Mouse (Mus musculus): ENCODE data around the gene Tmem268. TPM values are rescaled to one million over a fixed set of nuclear protein-coding genes. Genes with fewer than 3 reads are reported as not detected.

Tmem268 gene
- polyA plus RNA-seq, 1 experiment from 2014 or later = 6.2 TPM

DNA sequence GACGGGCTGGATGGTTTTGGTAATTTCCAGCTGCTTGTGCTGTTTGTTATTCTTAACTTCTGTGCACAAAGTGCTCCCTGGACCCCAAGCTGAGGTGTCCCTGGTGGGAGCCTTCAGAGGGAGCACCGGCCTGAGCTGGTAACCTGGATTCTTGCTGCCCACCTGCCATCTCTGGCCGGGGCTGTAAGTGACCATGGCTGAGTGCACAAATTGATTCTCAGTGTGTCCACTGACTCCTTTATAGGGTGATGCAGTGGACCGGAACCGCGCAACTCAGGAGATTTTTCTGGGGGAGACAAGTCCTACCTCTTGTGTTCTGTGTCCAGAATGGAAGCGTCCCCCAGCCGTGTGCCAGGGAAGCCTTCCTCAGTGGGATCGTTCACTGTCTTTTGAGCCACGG, 26.6 kb downstream of the Tmem268 start:
- 80% methylated on average over 10 of the region's 10 CpGs for WGBS
- Histone ChIP-seq H3K27me3 (ENCODE audit: control insufficient read depth, insufficient read depth, low read length) (no peaks in the 10 kb centered on the region), H3K27ac (ENCODE audit: low read depth, low read length) (no peak overlapping the region), H3K4me2 (no peak overlapping the region), H3K4me1 (ENCODE audit: control insufficient read depth, insufficient read depth, low read length) (peaks cover 3% of the 10 kb centered on the region), H3K9ac (ENCODE audit: low read length) (no peak overlapping the region), H3K4me3 (ENCODE audit: low read depth, low read length) (no peak overlapping the region), H3K36me3 (ENCODE audit: control insufficient read depth, insufficient read depth, low read length) (no peaks in the 10 kb centered on the region), H3K9me3 (ENCODE audit: control insufficient read depth, low read length) (no peaks in the 10 kb centered on the region)
- ATAC-seq (ENCODE audit: low FRiP score) (no peak), DNase-seq (ENCODE audit: low spot score, missing footprints) (no peak)

DNA sequence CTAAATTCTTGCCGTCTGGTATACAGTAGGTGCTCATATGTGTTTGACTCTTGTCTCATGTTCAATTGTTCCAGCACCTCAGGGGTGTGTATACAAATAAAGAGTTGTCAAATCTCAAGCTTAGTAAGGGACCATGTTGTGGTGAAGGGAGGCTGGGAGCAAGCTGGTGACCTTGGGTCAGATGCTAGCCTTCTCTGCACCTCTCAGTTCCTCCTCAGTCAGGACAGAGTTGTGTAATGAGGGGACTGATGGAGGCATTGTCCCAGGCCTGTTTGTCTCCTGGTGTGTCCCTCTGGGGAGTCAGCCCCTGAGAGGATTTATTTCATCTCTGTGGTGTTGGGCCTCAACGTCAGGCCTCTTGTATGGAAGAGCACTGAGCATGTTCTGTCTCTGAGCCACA, 27.7 kb downstream of the Tmem268 start:
- H3K9ac ChIP-seq (ENCODE audit: low read length) = no peak overlapping the region
- H3K4me2 ChIP-seq = no peak overlapping the region
- no peaks in the 10 kb centered on the region for H3K4me1 ChIP-seq (ENCODE audit: control insufficient read depth, insufficient read depth, low read length)
- H3K4me3 ChIP-seq (ENCODE audit: low read depth, low read length) = no peak overlapping the region
- H3K36me3 ChIP-seq (ENCODE audit: control insufficient read depth, insufficient read depth, low read length) = no peaks in the 10 kb centered on the region
- no peaks in the 10 kb centered on the region for H3K27me3 ChIP-seq (ENCODE audit: control insufficient read depth, insufficient read depth, low read length)
- WGBS = 75% methylated on average over 2 of the region's 2 CpGs
- ATAC-seq (ENCODE audit: low FRiP score) = no peak
- DNase-seq (ENCODE audit: low spot score, missing footprints) = no peak
- H3K27ac ChIP-seq (ENCODE audit: low read depth, low read length) = no peak overlapping the region
- no peaks in the 10 kb centered on the region for H3K9me3 ChIP-seq (ENCODE audit: control insufficient read depth, low read length)

DNA sequence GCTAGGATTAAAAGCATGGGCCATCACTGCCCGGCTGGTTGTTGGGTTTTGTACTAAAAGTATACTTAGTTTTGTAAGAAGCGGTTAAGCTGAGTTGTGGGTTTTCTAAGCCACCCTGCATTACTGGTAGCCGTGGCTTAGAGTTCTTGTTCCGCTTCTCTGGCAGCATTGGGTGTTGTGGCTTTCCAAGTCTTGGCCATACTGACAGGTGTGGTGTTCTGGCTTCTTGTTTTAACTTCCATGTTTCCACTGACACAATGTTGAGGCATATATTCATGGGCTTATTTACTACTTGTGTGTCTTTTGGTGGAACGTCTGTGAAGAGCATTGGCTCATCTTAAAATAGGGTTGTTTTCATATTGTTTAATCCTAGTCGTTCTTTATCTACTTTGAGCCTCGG, 31.4 kb downstream of the Tmem268 start:
- no peak overlapping the region for H3K4me3 ChIP-seq (ENCODE audit: low read depth, low read length)
- ATAC-seq (ENCODE audit: low FRiP score) (no peak), DNase-seq (ENCODE audit: low spot score, missing footprints) (no peak)
- H3K27me3 ChIP-seq (ENCODE audit: control insufficient read depth, insufficient read depth, low read length) = no peaks in the 10 kb centered on the region
- H3K27ac ChIP-seq (ENCODE audit: low read depth, low read length) = no peak overlapping the region
- H3K36me3 ChIP-seq (ENCODE audit: control insufficient read depth, insufficient read depth, low read length) = no peaks in the 10 kb centered on the region
- no peak overlapping the region for H3K9ac ChIP-seq (ENCODE audit: low read length)
- H3K9me3 ChIP-seq (ENCODE audit: control insufficient read depth, low read length) = no peaks in the 10 kb centered on the region
- WGBS = 86% methylated on average over 7 of the region's 7 CpGs
- no peaks in the 10 kb centered on the region for H3K4me1 ChIP-seq (ENCODE audit: control insufficient read depth, insufficient read depth, low read length)
- no peak overlapping the region for H3K4me2 ChIP-seq

DNA sequence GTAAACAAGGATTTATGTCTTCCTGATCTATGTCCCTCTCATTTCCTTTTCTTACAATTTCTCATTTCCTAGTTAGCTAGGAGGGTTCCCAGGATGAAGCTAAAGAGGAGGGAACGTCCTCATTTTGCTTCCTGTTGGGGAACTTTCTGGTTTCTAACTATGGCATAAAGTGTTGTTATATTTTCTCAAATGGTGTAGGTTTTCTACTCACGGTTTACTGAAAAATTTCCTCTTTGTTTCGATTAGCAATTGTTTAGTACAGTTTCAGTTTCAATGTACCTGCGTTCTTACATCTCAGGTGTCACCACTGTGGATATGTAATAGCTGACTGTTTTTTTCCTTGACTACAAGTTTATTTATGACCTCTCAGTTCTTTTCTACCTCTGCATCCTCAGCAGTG, 32.0 kb downstream of the Tmem268 start:
- no peak overlapping the region for H3K27ac ChIP-seq (ENCODE audit: low read depth, low read length)
- H3K4me1 ChIP-seq (ENCODE audit: control insufficient read depth, insufficient read depth, low read length) = no peaks in the 10 kb centered on the region
- no peak overlapping the region for H3K4me3 ChIP-seq (ENCODE audit: low read depth, low read length)
- no peak overlapping the region for H3K4me2 ChIP-seq
- H3K27me3 ChIP-seq (ENCODE audit: control insufficient read depth, insufficient read depth, low read length) = no peaks in the 10 kb centered on the region
- H3K36me3 ChIP-seq (ENCODE audit: control insufficient read depth, insufficient read depth, low read length) = no peaks in the 10 kb centered on the region
- no peaks in the 10 kb centered on the region for H3K9me3 ChIP-seq (ENCODE audit: control insufficient read depth, low read length)
- no peak for DNase-seq (ENCODE audit: low spot score, missing footprints)
- 93% methylated on average over 4 of the region's 4 CpGs for WGBS
- H3K9ac ChIP-seq (ENCODE audit: low read length) = no peak overlapping the region
- ATAC-seq (ENCODE audit: low FRiP score) = no peak

DNA sequence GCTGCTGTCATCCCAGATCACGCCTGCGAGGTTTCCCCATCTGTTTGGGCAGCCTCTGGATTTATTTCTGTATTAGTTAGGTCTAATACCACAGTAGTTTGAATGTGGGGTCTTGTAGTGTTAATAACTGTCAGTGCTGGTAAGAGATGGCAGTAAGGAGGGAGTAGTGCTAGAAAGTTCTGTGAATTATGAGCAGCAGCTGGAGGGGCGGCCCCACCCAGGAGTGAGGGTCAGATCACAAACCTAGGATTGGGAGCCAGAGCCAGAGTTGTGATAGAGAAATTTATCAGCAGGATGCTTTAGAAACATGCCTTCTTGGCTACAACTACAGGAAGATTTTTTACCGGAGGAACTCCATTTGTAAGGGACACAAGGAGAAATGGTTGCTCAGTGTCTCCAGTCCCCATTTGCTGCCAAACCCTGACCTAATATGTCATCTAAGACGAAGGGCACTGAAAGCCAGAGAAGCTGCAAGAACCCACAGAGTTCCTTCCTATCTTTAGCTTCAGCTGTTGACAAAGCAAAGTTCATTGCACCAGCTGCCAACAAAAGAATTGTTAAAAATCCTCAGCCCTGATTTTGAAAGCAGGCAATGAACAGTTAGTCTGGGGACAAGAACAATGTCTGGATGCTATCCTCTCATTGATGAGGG, 36.0 kb downstream of the Tmem268 start:
- Histone ChIP-seq H3K9ac (ENCODE audit: low read length) (no peak overlapping the region), H3K36me3 (ENCODE audit: control insufficient read depth, insufficient read depth, low read length) (no peaks in the 10 kb centered on the region), H3K27ac (ENCODE audit: low read depth, low read length) (no peak overlapping the region), H3K4me1 (ENCODE audit: control insufficient read depth, insufficient read depth, low read length) (no peaks in the 10 kb centered on the region), H3K9me3 (ENCODE audit: control insufficient read depth, low read length) (no peaks in the 10 kb centered on the region), H3K27me3 (ENCODE audit: control insufficient read depth, insufficient read depth, low read length) (no peaks in the 10 kb centered on the region), H3K4me3 (ENCODE audit: low read depth, low read length) (no peak overlapping the region), H3K4me2 (no peak overlapping the region)
- ATAC-seq (ENCODE audit: low FRiP score) = no peak
- no peak for DNase-seq (ENCODE audit: low spot score, missing footprints)
- 85% methylated on average over 5 of the region's 5 CpGs for WGBS

GRCm38 (mm10) chr4:63595259-63595658, 36.7 kb downstream of the Tmem268 start:
- ATAC-seq (ENCODE audit: low FRiP score) = no peak

GRCm38 (mm10) chr4:63596010-63596409, 37.4 kb downstream of the Tmem268 start:
- Histone ChIP-seq H3K27me3 (ENCODE audit: control insufficient read depth, insufficient read depth, low read length) (no peaks in the 10 kb centered on the region), H3K36me3 (ENCODE audit: control insufficient read depth, insufficient read depth, low read length) (no peaks in the 10 kb centered on the region), H3K27ac (ENCODE audit: low read depth, low read length) (no peak overlapping the region), H3K9me3 (ENCODE audit: control insufficient read depth, low read length) (no peaks in the 10 kb centered on the region), H3K4me2 (no peak overlapping the region), H3K4me3 (ENCODE audit: low read depth, low read length) (no peak overlapping the region), H3K4me1 (ENCODE audit: control insufficient read depth, insufficient read depth, low read length) (no peaks in the 10 kb centered on the region), H3K9ac (ENCODE audit: low read length) (no peak overlapping the region)
- ATAC-seq (ENCODE audit: low FRiP score) = no peak
- WGBS = 92% methylated on average over 4 of the region's 4 CpGs
- DNase-seq (ENCODE audit: low spot score, missing footprints) = no peak

More at GRCm38 (mm10) chr4:63595259-63595658, 36.7 kb downstream of the Tmem268 start:
- no peaks in the 10 kb centered on the region for H3K9me3 ChIP-seq (ENCODE audit: control insufficient read depth, low read length)
- 80% methylated on average over 10 of the region's 10 CpGs for WGBS
- H3K4me3 ChIP-seq (ENCODE audit: low read depth, low read length) = no peak overlapping the region
- no peaks in the 10 kb centered on the region for H3K4me1 ChIP-seq (ENCODE audit: control insufficient read depth, insufficient read depth, low read length)
- no peak overlapping the region for H3K9ac ChIP-seq (ENCODE audit: low read length)
- no peak overlapping the region for H3K27ac ChIP-seq (ENCODE audit: low read depth, low read length)
- H3K27me3 ChIP-seq (ENCODE audit: control insufficient read depth, insufficient read depth, low read length) = no peaks in the 10 kb centered on the region
- DNase-seq (ENCODE audit: low spot score, missing footprints) = no peak
- no peaks in the 10 kb centered on the region for H3K36me3 ChIP-seq (ENCODE audit: control insufficient read depth, insufficient read depth, low read length)
- no peak overlapping the region for H3K4me2 ChIP-seq

GRCm38 (mm10) chr4:63600786-63601185, 42.2 kb downstream of the Tmem268 start:
- Histone ChIP-seq H3K4me3 (ENCODE audit: low read depth, low read length) (no peak overlapping the region), H3K9ac (ENCODE audit: low read length) (no peak overlapping the region), H3K27me3 (ENCODE audit: control insufficient read depth, insufficient read depth, low read length) (no peaks in the 10 kb centered on the region), H3K36me3 (ENCODE audit: control insufficient read depth, insufficient read depth, low read length) (no peaks in the 10 kb centered on the region), H3K9me3 (ENCODE audit: control insufficient read depth, low read length) (no peaks in the 10 kb centered on the region), H3K27ac (ENCODE audit: low read depth, low read length) (no peak overlapping the region), H3K4me2 (no peak overlapping the region), H3K4me1 (ENCODE audit: control insufficient read depth, insufficient read depth, low read length) (no peaks in the 10 kb centered on the region)
- DNase-seq (ENCODE audit: low spot score, missing footprints) (no peak), ATAC-seq (ENCODE audit: low FRiP score) (no peak)
- 89% methylated on average over 6 of the region's 6 CpGs for WGBS

DNA sequence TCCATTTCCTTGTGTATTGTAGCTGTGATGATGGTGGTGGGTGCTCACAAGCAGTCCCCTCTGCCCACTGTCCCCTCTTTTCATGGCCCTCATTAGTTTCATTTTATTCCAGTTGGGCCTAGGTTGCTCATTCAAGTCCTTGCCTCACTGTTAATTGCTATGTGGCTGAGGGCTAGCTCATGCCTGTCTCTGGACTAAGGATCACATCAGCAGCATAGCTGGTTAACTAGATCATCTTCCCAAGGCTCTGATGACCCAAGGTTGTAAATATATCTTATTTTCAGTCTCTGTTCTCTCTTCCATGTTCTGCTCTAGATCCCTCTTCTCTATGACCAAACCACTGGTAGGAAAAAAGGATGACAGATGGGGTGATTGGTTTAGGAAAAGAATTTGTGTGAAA, 42.7 kb downstream of the Tmem268 start:
- no peak for DNase-seq (ENCODE audit: low spot score, missing footprints)
- Histone ChIP-seq H3K9ac (ENCODE audit: low read length) (no peak overlapping the region), H3K4me2 (no peak overlapping the region), H3K4me3 (ENCODE audit: low read depth, low read length) (no peak overlapping the region), H3K4me1 (ENCODE audit: control insufficient read depth, insufficient read depth, low read length) (no peaks in the 10 kb centered on the region), H3K27me3 (ENCODE audit: control insufficient read depth, insufficient read depth, low read length) (no peaks in the 10 kb centered on the region), H3K9me3 (ENCODE audit: control insufficient read depth, low read length) (no peaks in the 10 kb centered on the region), H3K27ac (ENCODE audit: low read depth, low read length) (no peak overlapping the region), H3K36me3 (ENCODE audit: control insufficient read depth, insufficient read depth, low read length) (no peaks in the 10 kb centered on the region)
- ATAC-seq (ENCODE audit: low FRiP score) = no peak

Measured in midbrain, embryonic 11.5 days (tissue).